In the genomic region with DNA sequence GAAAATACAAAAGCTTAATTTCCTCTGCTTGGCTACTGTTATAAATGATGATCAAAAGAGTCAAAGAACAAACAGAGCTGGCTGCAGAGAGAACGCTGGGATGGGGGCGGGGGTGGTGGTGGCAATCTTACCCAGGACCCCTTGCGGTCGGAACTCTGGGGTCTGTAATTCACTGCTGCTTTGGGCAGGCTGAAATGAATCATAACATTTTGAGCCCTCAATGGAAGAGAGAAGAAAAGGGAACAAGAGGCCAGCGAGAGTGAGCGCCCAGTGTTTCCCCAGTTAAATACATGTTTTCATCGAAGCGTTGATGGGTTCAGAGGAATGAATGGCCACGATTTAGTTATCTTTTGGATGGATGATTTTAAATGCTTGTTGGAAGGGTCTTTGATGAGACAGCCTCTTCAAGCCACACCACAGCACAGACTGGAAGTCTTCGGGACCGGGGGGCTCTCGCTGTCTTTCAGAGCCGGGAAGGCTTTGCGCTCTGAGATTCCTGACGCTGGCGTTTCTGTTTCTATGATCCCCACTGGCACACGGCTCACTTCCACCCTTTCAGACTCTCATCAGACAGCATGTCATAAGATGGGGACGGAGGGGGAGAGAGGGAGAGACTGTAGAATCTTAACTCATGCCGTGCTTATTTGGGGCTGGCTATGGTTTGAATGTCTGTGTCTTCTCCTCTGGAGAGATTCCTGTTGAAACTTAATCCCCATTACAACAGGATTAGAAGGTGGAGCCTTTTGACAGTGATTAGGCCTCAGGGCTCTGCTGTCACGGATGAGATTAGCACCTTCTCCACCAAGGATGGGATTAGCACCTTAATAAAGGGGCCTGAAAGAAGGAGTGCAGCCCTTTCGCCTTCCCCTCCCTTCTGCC, we compare ENCODE assay signal across 9 mouse cellular contexts. TPM values are rescaled to one million over a fixed set of nuclear protein-coding genes. Genes with fewer than 3 reads are reported as not detected.
A peak's percentile ranks its signal among the peaks of the same experiment; 100 is the strongest.
DNase-seq lines count a peak whose midpoint lies in the region; ATAC-seq lines count a peak whose summit lies in the region.
"Had no signal": no experiment of that assay in that cellular context is flagged by ENCODE, and none has a peak within 500 bp of the region (broad histone marks: within the 10 kb centered on the region; RNA-seq: fewer than 3 reads in every experiment).

No protein-coding gene starts in this region.

- no peak overlapping the region for H3K9ac ChIP-seq in kidney, embryonic 15.5 days
- H3K9ac ChIP-seq in embryonic facial prominence, embryonic 15.5 days: no peak overlapping the region
- H3K9ac ChIP-seq in hindbrain, embryonic 14.5 days: peak overlapping the region; percentile 66

- H3K9me3 ChIP-seq in kidney, embryonic 15.5 days (replicated peaks): no peaks in the 10 kb centered on the region
- no peaks in the 10 kb centered on the region for H3K9me3 ChIP-seq in embryonic facial prominence, embryonic 15.5 days (replicated peaks)
- no peaks in the 10 kb centered on the region for H3K9me3 ChIP-seq in hindbrain, embryonic 14.5 days (ENCODE audit: control insufficient read depth, low read length)

- no peak for ATAC-seq in kidney, embryonic 15.5 days (replicated peaks; ENCODE audit: low FRiP score)
- ATAC-seq in embryonic facial prominence, embryonic 15.5 days (ENCODE audit: insufficient number of reproducible peaks, low FRiP score, low TSS enrichment, low read depth): no peak
- peak; percentile 70; the same call in 1 of the 2 replicates for ATAC-seq in hindbrain, embryonic 14.5 days (ENCODE audit: low FRiP score)

- no peak overlapping the region for H3K27ac ChIP-seq in kidney, embryonic 15.5 days
- 0 out of 2 replicates have a peak overlapping the region, but pooled peaks have one; percentile 7 for H3K27ac ChIP-seq in embryonic facial prominence, embryonic 15.5 days (replicated peaks)
- H3K27ac ChIP-seq in hindbrain, embryonic 14.5 days: peak overlapping the region; percentile 47
- H3K27ac ChIP-seq: left cerebral cortex, adult 2 months had no signal

- H3K4me1 ChIP-seq in kidney, embryonic 15.5 days: 0 out of 2 replicates have a peak, but pooled peaks cover 4% of the 10 kb centered on the region
- H3K4me1 ChIP-seq in embryonic facial prominence, embryonic 15.5 days: peaks cover 5% of the 10 kb centered on the region; the same call in 1 of the 2 replicates
- peaks cover 14% of the 10 kb centered on the region; the same call in 1 of the 2 replicates for H3K4me1 ChIP-seq in hindbrain, embryonic 14.5 days (replicated peaks; ENCODE audit: control insufficient read depth, insufficient read depth, low read length)

- no peak for DNase-seq in kidney, postnatal 14 days
- no peak for DNase-seq in hindbrain, embryonic 14.5 days (ENCODE audit: low spot score)
- DNase-seq in neural tube, embryonic 10.5 days (ENCODE audit: extremely low spot score, low spot score): peak; percentile 35
- DNase-seq in adrenal gland, postnatal 4 days (ENCODE audit: low spot score in 2 of 2): no peak
- no peak for DNase-seq in spleen, postnatal 14 days (ENCODE audit: low spot score in 2 of 2)
- DNase-seq in right cerebral cortex, postnatal 36 days (ENCODE audit: low spot score in 2 of 2): no peak

- peak overlapping the region; percentile 50 for H3K4me2 ChIP-seq in kidney, embryonic 15.5 days
- peak overlapping the region; percentile 42 for H3K4me2 ChIP-seq in embryonic facial prominence, embryonic 15.5 days (replicated peaks)
- peak overlapping the region; percentile 59 for H3K4me2 ChIP-seq in hindbrain, embryonic 14.5 days (replicated peaks)

- H3K4me3 ChIP-seq in kidney, embryonic 15.5 days (replicated peaks): peak overlapping the region; percentile 18; the same call in 1 of the 2 replicates
- H3K4me3 ChIP-seq in embryonic facial prominence, embryonic 15.5 days (replicated peaks): peak overlapping the region; percentile 25
- H3K4me3 ChIP-seq in hindbrain, embryonic 14.5 days (replicated peaks; ENCODE audit: low read length): peak overlapping the region; percentile 25
- H3K4me3 ChIP-seq: left cerebral cortex, adult 2 months had no signal

- WGBS in kidney, embryonic 15.5 days: 9% methylated on average over 21 of the region's 21 CpGs
- 9% methylated on average over 21 of the region's 21 CpGs for WGBS in embryonic facial prominence, embryonic 15.5 days
- WGBS in hindbrain, embryonic 14.5 days: 4% methylated on average over 21 of the region's 21 CpGs

- H3K27me3 ChIP-seq in kidney, embryonic 15.5 days: peaks cover 83% of the 10 kb centered on the region
- H3K27me3 ChIP-seq in embryonic facial prominence, embryonic 15.5 days: peaks cover 23% of the 10 kb centered on the region
- peaks cover 8% of the 10 kb centered on the region for H3K27me3 ChIP-seq in hindbrain, embryonic 14.5 days (ENCODE audit: control insufficient read depth, insufficient read depth, low read length)

- H3K36me3 ChIP-seq in kidney, embryonic 15.5 days: no peaks in the 10 kb centered on the region
- no peaks in the 10 kb centered on the region for H3K36me3 ChIP-seq in embryonic facial prominence, embryonic 15.5 days
- no peaks in the 10 kb centered on the region for H3K36me3 ChIP-seq in hindbrain, embryonic 14.5 days (replicated peaks; ENCODE audit: control insufficient read depth, insufficient read depth)

RNA-seq across cellular contexts. Expression of a gene that starts 17.8 kb away (rescaled TPM):
- 0.99 and 1.5 TPM in 2 replicates for polyA plus RNA-seq in kidney, embryonic 15.5 days (2015; fragmentation: Nextera tagmentation; extraction: Ambion mirVana)
- 19.3 and 22.9 TPM in 2 replicates for polyA plus RNA-seq in embryonic facial prominence, embryonic 15.5 days (2015; fragmentation: Nextera tagmentation; extraction: Ambion mirVana)
- polyA plus RNA-seq in hindbrain, embryonic 14.5 days (2014; fragmentation: Nextera tagmentation; extraction: Ambion mirVana): 1.9 and 2.9 TPM in 2 replicates
- total RNA-seq in adrenal gland, postnatal 4 days (2021): under 1 TPM; 0.22 to 0.59 TPM
